ENCODE assay signal across 19 mouse cellular contexts in genomic region chr4:141762102-141762598, GRCm38 (mm10). TPM values are rescaled to one million over a fixed set of nuclear protein-coding genes. Genes with fewer than 3 reads are reported as not detected.
"Had no signal": no experiment of that assay in that cellular context is flagged by ENCODE, and none has a peak within 500 bp of the region (broad histone marks: within the 10 kb centered on the region; RNA-seq: fewer than 3 reads in every experiment).

No protein-coding gene starts in this region.

- H3K9ac ChIP-seq: liver, embryonic 14.5 days had no signal

- DNase-seq: kidney, postnatal 25 days; layer of hippocampus, postnatal 36 days; lung, adult 2 months; lung, postnatal 14 days; lung, postnatal 4 days; midbrain, embryonic 14.5 days; thymus, adult 18-20 months; thymus, postnatal 36 days had no signal

- H3K4me3 ChIP-seq: left cerebral cortex, adult 2 months had no signal

- H3K4me2 ChIP-seq: midbrain, embryonic 11.5 days had no signal

- ATAC-seq: intestine, postnatal 0 days had no signal

- H3K27ac ChIP-seq: kidney, postnatal 0 days; left cerebral cortex, adult 2 months; liver, embryonic 14.5 days had no signal

RNA-seq across cellular contexts. Expression of gene Agmat, which starts 15.7 kb away (rescaled TPM):
- total RNA-seq: layer of hippocampus, adult 8-10 months; layer of hippocampus, postnatal 10 days; megakaryocyte progenitor cell, adult 5-6 weeks; midbrain, postnatal 0 days had no signal
- polyA plus RNA-seq: midbrain, embryonic 11.5 days; midbrain, embryonic 14.5 days; midbrain, postnatal 0 days; neural tube, embryonic 11.5 days; neural tube, embryonic 14.5 days had no signal
